ENCODE assay signal across 17 mouse cellular contexts in genomic region chr6:45700287-45700686, GRCm38 (mm10).
DNase-seq lines count a peak whose midpoint lies in the region; TF ChIP-seq lines count a peak whose summit lies in the region.
"Had no signal": no experiment of that assay in that cellular context is flagged by ENCODE, and none has a peak within 500 bp of the region (broad histone marks: within the 10 kb centered on the region; RNA-seq: fewer than 3 reads in every experiment).

No protein-coding gene starts in this region.

- TF ChIP-seq CTCF in left cerebral cortex, adult 2 months (IDR thresholded peaks at IDR 0.05): no peak

- H3K27ac ChIP-seq in left cerebral cortex, adult 2 months: no peak overlapping the region
- H3K27ac ChIP-seq: embryonic facial prominence, embryonic 10.5 days; gastrocnemius, adult 2 months; hindbrain, embryonic 10.5 days; hindbrain, embryonic 14.5 days had no signal

- DNase-seq in layer of hippocampus, adult 11-12 months (ENCODE audit: low spot score): peak; percentile 9
- no peak for DNase-seq in layer of hippocampus, postnatal 25 days (ENCODE audit: extremely low spot score in 1 of 2, low spot score in 1 of 2)
- peak; percentile 3 to 42 for DNase-seq in left cerebral cortex, postnatal 14 days (ENCODE audit: low spot score in 2 of 2)
- DNase-seq in left cerebral cortex, adult 2 months (ENCODE audit: extremely low spot score in 1 of 2, low spot score in 2 of 2): no peak
- peak; percentile 69 for DNase-seq in brain, adult 2 months (ENCODE audit: low read depth, low spot score)
- peak; percentile 3 to 15 for DNase-seq in layer of hippocampus, adult 8-10 months (ENCODE audit: low spot score in 2 of 2)
- no peak for DNase-seq in thymus, postnatal 4 days
- no peak for DNase-seq in yolk sac, embryonic 10.5 days (ENCODE audit: low spot score)
- DNase-seq: adrenal gland, postnatal 14 days; cerebellum, adult 18-20 months; cerebellum, postnatal 10 days; gastrocnemius, adult 2 months; gastrocnemius, postnatal 25 days had no signal

- intact Hi-C loops in left cerebral cortex, postnatal 14 days (cut with DNase I): no loop called here
- intact Hi-C loops in left cerebral cortex, adult 2 months (cut with DNase I): no loop called here

- H3K4me3 ChIP-seq in left cerebral cortex, adult 2 months: no peak overlapping the region
- H3K4me3 ChIP-seq: embryonic facial prominence, embryonic 10.5 days; gastrocnemius, adult 2 months; heart, embryonic 12.5 days; hindbrain, embryonic 10.5 days had no signal

Comparison
In these comparisons a context has a peak if more than half of its experiments do, and no peak if none do; other contexts are left out.
1. DNase-seq: peak in layer of hippocampus, adult 11-12 months (single experiment), left cerebral cortex, postnatal 14 days (2 of 2), brain, adult 2 months (single experiment) and layer of hippocampus, adult 8-10 months (2 of 2); none in layer of hippocampus, postnatal 25 days (0 of 2), left cerebral cortex, adult 2 months (0 of 2), thymus, postnatal 4 days (single experiment) and yolk sac, embryonic 10.5 days (single experiment).